Mouse (Mus musculus): ENCODE results near the gene Disp2.

GRCm38 (mm10) chr2:118756103-118756502 is 23.4 kb upstream of the Disp2 start:
- TF ChIP-seq CTCF (IDR thresholded peaks at IDR 0.05; ENCODE audit: control insufficient read depth, insufficient read depth, low read length) (no peak), POLR2A (IDR thresholded peaks at IDR 0.05; ENCODE audit: borderline replicate concordance, control insufficient read depth, low read depth, low read length) (no peak)

All from bone marrow, adult 2 months (tissue).